Mouse (Mus musculus) left cerebral cortex, postnatal 4 days (tissue): ENCODE measurements at regions not wholly inside any gene's neighbourhood (a gene's known extent, or its start where the extent isn't known, plus 50 kb on each side); places are given as distances from the start of the nearest gene placed in this dataset.

Experiments
- DNase-seq: peaks from one replicate; pipeline ENCODE4 v3.0.0-alpha.2; 2022
- intact Hi-C: fragments of 180-260 bp; cut with DNase I; formaldehyde crosslinking; loops from one replicate; pipeline ENCODE4 v1.15.1; 2025

GRCm38 (mm10) chr8:115486904-115487303, 220.7 kb downstream of the Maf start:
- intact Hi-C loops, result no loop called here

GRCm38 (mm10) chr8:115481136-115481535, 226.5 kb downstream of the Maf start:
- DNase-seq, result no peak
- intact Hi-C loops, result no loop called here

More at GRCm38 (mm10) chr8:115486904-115487303, 220.7 kb downstream of the Maf start:
- DNase-seq, result no peak

GRCm38 (mm10) chr8:115478406-115479060, 229.1 kb downstream of the Maf start:
- no peak for DNase-seq
- intact Hi-C loops, result no loop called here

GRCm38 (mm10) chr8:115476071-115476470, 231.5 kb downstream of the Maf start:
- no peak for DNase-seq
- intact Hi-C loops, result no loop called here

- intact Hi-C loops, result no loop called here
- DNase-seq, result no peak
These were observed 232.4 kb downstream of the Maf start for GRCm38 (mm10) chr8:115475156-115475555.

- intact Hi-C loops, result no loop called here
These were observed 233.6 kb downstream of the Maf start for GRCm38 (mm10) chr8:115473974-115474373.

GRCm38 (mm10) chr8:115466553-115466952, 241.0 kb downstream of the Maf start:
- intact Hi-C loops, result no loop called here
- DNase-seq, result peak; percentile 51

More at GRCm38 (mm10) chr8:115473974-115474373, 233.6 kb downstream of the Maf start:
- DNase-seq, result no peak

- DNase-seq, result no peak
- intact Hi-C loops, result no loop called here
These were observed 241.5 kb downstream of the Maf start for GRCm38 (mm10) chr8:115466122-115466521.

GRCm38 (mm10) chr8:115462657-115463056, 244.9 kb downstream of the Maf start:
- DNase-seq, result no peak
- intact Hi-C loops, result no loop called here

- DNase-seq, result no peak
- intact Hi-C loops, result no loop called here
These were observed 249.5 kb downstream of the Maf start for GRCm38 (mm10) chr8:115458119-115458518.

GRCm38 (mm10) chr8:115450789-115451188, 256.8 kb downstream of the Maf start:
- intact Hi-C loops, result no loop called here
- no peak for DNase-seq

- intact Hi-C loops, result no loop called here
- DNase-seq, result no peak
These were observed 259.2 kb downstream of the Maf start for GRCm38 (mm10) chr8:115448367-115448766.

- intact Hi-C loops, result no loop called here
- DNase-seq, result no peak
These were observed 263.1 kb downstream of the Maf start for GRCm38 (mm10) chr8:115444519-115444918.

- intact Hi-C loops, result no loop called here
- DNase-seq, result no peak
These were observed 265.5 kb downstream of the Maf start for GRCm38 (mm10) chr8:115441943-115442550.

- no peak for DNase-seq
- intact Hi-C loops, result no loop called here
These were observed 266.3 kb downstream of the Maf start for GRCm38 (mm10) chr8:115441323-115441722.

GRCm38 (mm10) chr8:115440151-115440550, 267.4 kb downstream of the Maf start:
- intact Hi-C loops, result no loop called here
- no peak for DNase-seq

GRCm38 (mm10) chr8:115439512-115439911, 268.1 kb downstream of the Maf start:
- DNase-seq, result peak; percentile 31
- intact Hi-C loops, result no loop called here

GRCm38 (mm10) chr8:115437956-115438355, 269.6 kb downstream of the Maf start:
- no peak for DNase-seq
- intact Hi-C loops, result no loop called here

- DNase-seq, result no peak
These were observed 271.3 kb downstream of the Maf start for GRCm38 (mm10) chr8:115436356-115436721.

GRCm38 (mm10) chr8:115435720-115436355, 271.8 kb downstream of the Maf start:
- DNase-seq, result no peak
- intact Hi-C loops, result no loop called here

More at GRCm38 (mm10) chr8:115436356-115436721, 271.3 kb downstream of the Maf start:
- intact Hi-C loops, result no loop called here

GRCm38 (mm10) chr8:115432396-115433040, 275.1 kb downstream of the Maf start:
- intact Hi-C loops, result no loop called here
- no peak for DNase-seq

- intact Hi-C loops, result no loop called here
- DNase-seq, result no peak
These were observed 276.8 kb downstream of the Maf start for GRCm38 (mm10) chr8:115430793-115431192.
